Mouse (Mus musculus): ENCODE measurements at regions not wholly inside any gene's neighbourhood (a gene's known extent, or its start where the extent isn't known, plus 50 kb on each side); places are given as distances from the start of the nearest gene placed in this dataset.

DNA sequence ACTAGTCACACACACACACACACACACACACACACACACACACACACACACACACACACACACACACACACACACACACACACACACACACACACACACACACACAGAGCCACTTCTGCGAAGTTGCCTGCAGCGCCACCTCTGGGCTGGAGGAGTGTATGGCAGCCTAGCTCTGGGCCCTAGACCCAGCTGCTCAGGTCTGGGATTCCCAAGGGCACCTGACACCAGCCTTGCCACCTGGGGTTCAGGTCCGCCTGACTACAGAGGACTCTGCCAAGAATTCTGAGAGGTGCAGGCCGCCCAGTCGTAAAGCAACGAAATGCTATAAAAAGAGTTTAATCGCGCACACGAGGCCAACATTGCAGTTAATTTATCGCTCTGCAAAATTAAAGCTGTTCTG is 163.8 kb downstream of the Kif26a start:
- TF ChIP-seq HCFC1 (IDR thresholded peaks at IDR 0.05; ENCODE audit: borderline replicate concordance, insufficient read depth, low read length) (no peak), MAFK (IDR thresholded peaks at IDR 0.05; ENCODE audit: insufficient read depth, low read depth, low read length) (no peak), ZNF384 (IDR thresholded peaks at IDR 0.05; ENCODE audit: low read depth, low read length) (no peak)

Data from ES-E14 (cell line).